Mouse (Mus musculus) lung, postnatal 25 days (tissue): ENCODE measurements at regions not wholly inside any gene's neighbourhood (a gene's known extent, or its start where the extent isn't known, plus 50 kb on each side); places are given as distances from the start of the nearest gene placed in this dataset.
A peak's percentile ranks its signal among the peaks of the same experiment; 100 is the strongest.

Experiments
- DNase-seq: peaks from one replicate; pipeline ENCODE4 v3.0.0; 2022; ENCODE audit warnings: low spot score

DNA sequence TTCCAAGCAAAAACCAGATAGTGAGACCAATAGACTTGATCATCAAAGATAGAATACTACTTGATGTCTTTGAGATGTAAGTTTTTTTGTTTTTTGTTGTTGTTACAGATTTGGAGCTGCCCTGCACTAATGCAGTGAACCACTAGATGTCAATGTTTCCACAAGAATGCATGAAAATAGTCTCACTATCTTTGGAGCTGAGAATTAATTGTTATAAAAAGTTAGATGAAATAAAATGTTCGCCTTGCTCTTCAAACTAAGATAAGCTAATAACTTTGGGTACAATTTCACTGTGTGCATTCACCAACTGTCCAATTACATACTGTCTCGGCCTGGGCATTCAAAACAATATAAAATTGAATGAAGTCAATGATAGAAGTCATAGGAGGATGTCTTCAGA, 223.2 kb upstream of the Agtr1b start:
- peak; percentile 12 for DNase-seq

DNA sequence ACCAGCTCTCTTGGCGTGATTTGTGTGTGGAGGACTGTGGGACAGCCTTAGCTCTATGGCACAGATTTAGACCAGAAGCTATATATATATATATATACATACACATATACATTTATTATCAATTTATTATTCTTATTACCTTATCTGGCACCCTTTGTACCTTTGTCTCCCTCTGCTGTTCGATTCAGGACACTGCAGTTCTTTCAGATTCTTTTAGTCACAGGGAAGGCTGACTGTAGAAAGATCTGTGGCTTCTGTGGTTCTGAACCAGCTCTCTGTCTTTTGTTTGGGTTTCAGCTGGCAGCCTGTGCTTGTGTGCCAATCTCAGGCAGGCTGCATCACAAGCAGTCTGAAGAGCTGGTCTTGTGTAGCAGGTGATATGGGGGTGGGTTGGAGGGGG, 184.6 kb upstream of the Agtr1b start:
- DNase-seq = no peak

DNA sequence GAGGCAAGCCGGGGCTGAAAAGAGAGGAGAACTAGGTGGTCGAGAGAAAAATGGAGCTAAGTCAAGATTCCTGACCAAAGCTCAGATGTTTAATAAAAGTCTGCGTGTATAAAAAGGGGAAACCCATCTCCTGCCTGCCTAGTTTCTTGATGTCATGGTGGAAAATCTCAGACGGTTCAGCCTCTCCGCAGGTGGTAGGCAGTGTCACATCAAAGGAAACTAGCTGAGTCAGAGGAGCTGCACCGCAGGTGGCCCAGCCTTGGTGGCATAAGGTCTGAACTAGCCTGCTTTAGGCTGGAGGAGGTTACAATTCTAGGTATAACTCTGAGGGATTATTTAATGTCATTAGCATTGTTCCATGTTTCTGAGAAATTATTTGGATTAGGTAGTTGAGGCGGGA, 177.0 kb upstream of the Agtr1b start:
- no peak for DNase-seq

DNA sequence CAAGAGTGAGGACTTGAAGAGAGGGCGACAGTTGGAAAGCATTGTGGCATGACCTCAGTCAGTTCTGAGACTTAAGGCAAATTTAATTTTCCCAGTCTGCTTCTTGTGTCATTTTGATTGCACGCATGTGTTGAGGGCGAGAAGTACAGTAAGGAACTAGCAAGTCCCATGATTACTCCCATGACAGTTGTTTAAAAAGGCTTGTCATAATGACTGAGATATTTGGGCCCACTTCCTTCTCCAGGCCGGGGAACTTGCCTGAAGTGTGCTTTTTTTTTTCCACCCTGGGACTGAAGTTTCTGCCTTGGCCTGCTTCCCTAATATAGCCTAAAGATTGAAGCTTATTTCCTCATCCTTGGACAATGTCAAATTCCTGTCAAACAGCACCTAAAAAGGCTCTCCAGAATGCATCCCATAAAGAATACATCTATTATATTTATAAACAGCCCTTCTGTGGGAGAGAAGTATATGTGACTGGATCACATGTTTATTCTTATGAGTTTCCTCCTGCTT, 171.6 kb upstream of the Agtr1b start:
- DNase-seq = no peak

DNA sequence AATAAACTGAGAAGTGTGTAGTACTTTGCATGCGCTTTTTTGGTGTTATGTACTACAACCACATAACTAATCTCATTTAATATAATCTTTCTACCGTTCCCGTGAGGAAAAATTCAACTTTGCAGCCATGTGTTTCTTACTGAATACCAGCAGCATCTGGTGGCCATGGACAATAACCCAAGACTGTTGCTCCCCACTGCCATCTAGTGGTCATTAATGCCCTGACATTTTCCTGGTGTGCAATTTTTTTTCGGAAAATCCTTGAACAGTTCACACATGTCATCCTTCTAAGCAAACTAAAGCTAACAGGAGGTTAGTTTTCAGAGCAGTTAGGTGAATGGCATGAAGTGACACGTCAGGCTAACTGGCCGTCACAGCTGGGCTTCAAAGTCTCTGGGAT, 153.8 kb upstream of the Agtr1b start:
- no peak for DNase-seq

DNA sequence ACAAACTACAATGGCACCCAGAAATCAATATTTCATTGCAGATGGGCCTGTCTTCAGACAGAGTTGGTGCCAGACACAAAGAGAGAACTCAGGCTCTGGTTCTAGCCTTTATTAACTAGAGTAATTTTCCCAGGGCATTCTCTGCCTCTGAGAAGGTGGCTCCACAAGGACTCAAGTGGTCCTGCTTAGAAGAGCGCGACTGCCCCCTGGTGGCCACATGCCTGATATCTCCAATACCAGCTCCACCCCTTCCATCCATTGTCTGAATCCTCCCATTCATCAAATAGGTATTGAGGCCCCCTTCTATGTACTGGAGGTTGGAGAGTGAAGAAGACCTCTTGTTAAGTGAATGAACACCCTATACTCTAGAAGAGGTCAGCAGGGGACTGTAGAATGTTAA, 142.2 kb upstream of the Agtr1b start:
- DNase-seq = peak; percentile 53

DNA sequence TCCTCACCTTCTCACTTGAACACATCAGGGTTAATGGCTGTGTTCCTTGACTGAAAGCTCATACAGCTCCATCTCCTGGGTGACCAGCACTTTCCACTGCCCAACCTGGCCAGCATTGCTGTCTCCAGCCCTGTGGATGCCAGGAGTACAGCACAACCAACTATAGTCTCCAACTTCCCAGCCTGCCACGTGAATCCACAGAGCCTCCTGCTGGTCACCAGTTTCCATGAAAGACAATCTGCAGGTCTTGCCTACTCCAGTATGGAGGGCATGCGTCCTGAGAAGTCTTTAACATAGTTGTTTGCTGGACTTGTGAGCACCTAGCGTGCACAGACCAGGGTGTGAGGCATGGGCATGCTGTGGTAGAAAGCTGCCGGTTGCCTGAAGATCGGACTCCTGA, 138.6 kb upstream of the Agtr1b start:
- no peak for DNase-seq
